Mouse (Mus musculus) hindbrain, embryonic 16.5 days (tissue): ENCODE measurements around the gene Tns1. TPM values are rescaled to one million over a fixed set of nuclear protein-coding genes. Genes with fewer than 3 reads are reported as not detected.

ENCODE experiments used
- ATAC-seq: fragments of 200-750 bp; cut with Nextera tagmentation; 2 replicates; pipeline ENCODE4 v1.8.0; 2017; ENCODE audit warnings: moderate TSS enrichment, moderate library complexity
- H3K27ac ChIP-seq: fragments of 300-500 bp; sonication (generic); 2 replicates; pipeline ENCODE4 v1.5.1; 2014; ENCODE audit warnings: low read depth, mild to moderate bottlenecking, control low read depth, low read length, moderate library complexity
- H3K27me3 ChIP-seq: fragments of 300-500 bp; sonication (generic); replicated peaks from 2 replicates; pipeline ENCODE4 v1.6.1; 2014; ENCODE audit warnings: low read length; ENCODE audit not compliant: control insufficient read depth, insufficient read depth
- H3K36me3 ChIP-seq: fragments of 300-500 bp; sonication (generic); 2 replicates; pipeline ENCODE4 v1.6.1; 2014; ENCODE audit warnings: mild to moderate bottlenecking, low read length, moderate library complexity, mixed read lengths; ENCODE audit not compliant: control insufficient read depth, insufficient read depth
- H3K4me1 ChIP-seq: fragments of 300-500 bp; sonication (generic); 2 replicates; pipeline ENCODE4 v1.6.1; 2014; ENCODE audit warnings: low read depth, low read length; ENCODE audit not compliant: control insufficient read depth, insufficient read depth
- H3K4me2 ChIP-seq: fragments of 300-500 bp; sonication (generic); 2 replicates; pipeline ENCODE4 v1.6.1; 2014; ENCODE audit warnings: mild to moderate bottlenecking, low read length, control low read depth, moderate library complexity
- H3K4me3 ChIP-seq: fragments of 300-500 bp; sonication (generic); 2 replicates; pipeline ENCODE4 v1.5.1; 2014; ENCODE audit warnings: mild to moderate bottlenecking, low read length, control low read depth, moderate library complexity
- H3K9ac ChIP-seq: fragments of 300-500 bp; sonication (generic); 2 replicates; pipeline ENCODE4 v1.6.1; 2014; ENCODE audit warnings: low read depth, mild to moderate bottlenecking, control low read depth, low read length, moderate library complexity
- H3K9me3 ChIP-seq: fragments of 300-500 bp; sonication (generic); 2 replicates; pipeline ENCODE4 v1.6.1; 2014; ENCODE audit warnings: mild to moderate bottlenecking, low read length, moderate library complexity; ENCODE audit not compliant: control insufficient read depth
- WGBS: fragments of 180-500 bp; shearing (Covaris S2); extraction: QIAGEN DNeasy Blood & Tissue Kit; methylation state at CpG from one replicate; pipeline ENCODE4 v1.1.7; 2014; 5-methylcytosine and 5-hydroxymethylcytosine counted together
- polyA plus RNA-seq: library from polyadenylated mRNA; unstranded; fragments of >200 nt; fragmentation: Nextera tagmentation; extraction: Ambion mirVana; gene quantifications from 2 replicates; pipeline ENCODE4 v1.2.1, GENCODE M21; 2015

Gene Tns1
- polyA plus RNA-seq, 1 experiment from 2014 or later: 13.5 TPM

GRCm38 (mm10) chr1:74058771-74059170 lies 65.5 kb downstream of the Tns1 start:
- no peak overlapping the region for H3K4me2 ChIP-seq
- WGBS: 89% methylated on average over 4 of the region's 4 CpGs

GRCm38 (mm10) chr1:74058309-74058708 lies 65.9 kb downstream of the Tns1 start:
- WGBS: 72% methylated on average over 4 of the region's 4 CpGs
- no peaks in the 10 kb centered on the region for H3K27me3 ChIP-seq
- no peaks in the 10 kb centered on the region for H3K36me3 ChIP-seq
- ATAC-seq: 0 out of 2 replicates have a peak, but pooled peaks have one; percentile 45
- no peak overlapping the region for H3K4me2 ChIP-seq
- no peak overlapping the region for H3K27ac ChIP-seq
- no peaks in the 10 kb centered on the region for H3K4me1 ChIP-seq
- no peaks in the 10 kb centered on the region for H3K9me3 ChIP-seq
- no peak overlapping the region for H3K9ac ChIP-seq
- H3K4me3 ChIP-seq: no peak overlapping the region

More at GRCm38 (mm10) chr1:74058771-74059170, 65.5 kb downstream of the Tns1 start:
- H3K4me1 ChIP-seq: no peaks in the 10 kb centered on the region
- no peak overlapping the region for H3K9ac ChIP-seq
- no peaks in the 10 kb centered on the region for H3K27me3 ChIP-seq
- no peak overlapping the region for H3K4me3 ChIP-seq
- no peak for ATAC-seq
- H3K27ac ChIP-seq: no peak overlapping the region
- no peaks in the 10 kb centered on the region for H3K9me3 ChIP-seq
- no peaks in the 10 kb centered on the region for H3K36me3 ChIP-seq

GRCm38 (mm10) chr1:74057501-74057900 lies 66.7 kb downstream of the Tns1 start:
- no peak for ATAC-seq
- Histone ChIP-seq H3K36me3 (no peaks in the 10 kb centered on the region), H3K9ac (no peak overlapping the region), H3K4me1 (no peaks in the 10 kb centered on the region), H3K4me3 (no peak overlapping the region), H3K27me3 (no peaks in the 10 kb centered on the region), H3K27ac (no peak overlapping the region), H3K9me3 (no peaks in the 10 kb centered on the region), H3K4me2 (no peak overlapping the region)
- 78% methylated on average over 5 of the region's 5 CpGs for WGBS

- H3K27me3 ChIP-seq: no peaks in the 10 kb centered on the region
- WGBS: 93% methylated on average over 4 of the region's 4 CpGs
- ATAC-seq: no peak
Measured at GRCm38 (mm10) chr1:74055552-74055951, 68.7 kb downstream of the Tns1 start.

GRCm38 (mm10) chr1:74054471-74054870 lies 69.8 kb downstream of the Tns1 start:
- no peak overlapping the region for H3K4me3 ChIP-seq
- no peaks in the 10 kb centered on the region for H3K27me3 ChIP-seq
- H3K4me2 ChIP-seq: no peak overlapping the region
- H3K9ac ChIP-seq: no peak overlapping the region
- no peak for ATAC-seq
- H3K36me3 ChIP-seq: no peaks in the 10 kb centered on the region
- 75% methylated on average over 3 of the region's 3 CpGs for WGBS
- no peak overlapping the region for H3K27ac ChIP-seq
- H3K9me3 ChIP-seq: no peaks in the 10 kb centered on the region
- H3K4me1 ChIP-seq: no peaks in the 10 kb centered on the region

More at GRCm38 (mm10) chr1:74055552-74055951, 68.7 kb downstream of the Tns1 start:
- no peaks in the 10 kb centered on the region for H3K36me3 ChIP-seq
- no peaks in the 10 kb centered on the region for H3K9me3 ChIP-seq
- H3K4me3 ChIP-seq: no peak overlapping the region
- no peak overlapping the region for H3K4me2 ChIP-seq
- no peak overlapping the region for H3K27ac ChIP-seq
- H3K4me1 ChIP-seq: no peaks in the 10 kb centered on the region
- H3K9ac ChIP-seq: no peak overlapping the region

- no peaks in the 10 kb centered on the region for H3K9me3 ChIP-seq
- H3K9ac ChIP-seq: no peak overlapping the region
- WGBS: 47% methylated on average over 6 of the region's 7 CpGs
- no peak for ATAC-seq
- no peak overlapping the region for H3K27ac ChIP-seq
- H3K4me2 ChIP-seq: no peak overlapping the region
- H3K4me1 ChIP-seq: no peaks in the 10 kb centered on the region
- H3K4me3 ChIP-seq: no peak overlapping the region
- no peaks in the 10 kb centered on the region for H3K27me3 ChIP-seq
- H3K36me3 ChIP-seq: no peaks in the 10 kb centered on the region
Measured at GRCm38 (mm10) chr1:74054007-74054406, 70.2 kb downstream of the Tns1 start.

GRCm38 (mm10) chr1:74053068-74053467 lies 71.2 kb downstream of the Tns1 start:
- Histone ChIP-seq H3K36me3 (no peaks in the 10 kb centered on the region), H3K4me2 (no peak overlapping the region), H3K9me3 (no peaks in the 10 kb centered on the region), H3K27ac (no peak overlapping the region), H3K4me3 (no peak overlapping the region), H3K4me1 (no peaks in the 10 kb centered on the region), H3K27me3 (no peaks in the 10 kb centered on the region), H3K9ac (no peak overlapping the region)
- 90% methylated on average over 2 of the region's 2 CpGs for WGBS
- no peak for ATAC-seq

GRCm38 (mm10) chr1:74051349-74051748 lies 72.9 kb downstream of the Tns1 start:
- Histone ChIP-seq H3K36me3 (no peaks in the 10 kb centered on the region), H3K9me3 (no peaks in the 10 kb centered on the region), H3K27me3 (no peaks in the 10 kb centered on the region), H3K4me2 (no peak overlapping the region), H3K4me3 (no peak overlapping the region), H3K27ac (no peak overlapping the region), H3K4me1 (no peaks in the 10 kb centered on the region; the same call in 1 of the 2 replicates), H3K9ac (no peak overlapping the region)
- no peak for ATAC-seq
- 41% methylated on average over 2 of the region's 2 CpGs for WGBS

GRCm38 (mm10) chr1:74049430-74049829 lies 74.8 kb downstream of the Tns1 start:
- no peaks in the 10 kb centered on the region for H3K9me3 ChIP-seq
- H3K27me3 ChIP-seq: no peaks in the 10 kb centered on the region
- H3K4me3 ChIP-seq: no peak overlapping the region
- H3K9ac ChIP-seq: no peak overlapping the region
- H3K36me3 ChIP-seq: no peaks in the 10 kb centered on the region
- no peaks in the 10 kb centered on the region; the same call in 1 of the 2 replicates for H3K4me1 ChIP-seq
- no peak for ATAC-seq
- 80% methylated on average over 17 of the region's 17 CpGs for WGBS
- H3K4me2 ChIP-seq: no peak overlapping the region
- no peak overlapping the region for H3K27ac ChIP-seq

- peaks cover 3% of the 10 kb centered on the region; the same call in 1 of the 2 replicates for H3K4me1 ChIP-seq
- H3K27me3 ChIP-seq: no peaks in the 10 kb centered on the region
- WGBS: 75% methylated on average over 6 of the region's 6 CpGs
- H3K9ac ChIP-seq: no peak overlapping the region
- H3K9me3 ChIP-seq: no peaks in the 10 kb centered on the region
- no peak overlapping the region for H3K4me2 ChIP-seq
- no peak overlapping the region for H3K27ac ChIP-seq
- H3K36me3 ChIP-seq: no peaks in the 10 kb centered on the region
- H3K4me3 ChIP-seq: no peak overlapping the region
- ATAC-seq: no peak
Measured at GRCm38 (mm10) chr1:74047722-74048121, 76.5 kb downstream of the Tns1 start.
